Mouse (Mus musculus): Measurements from ENCODE around the gene Myl9.

DNA sequence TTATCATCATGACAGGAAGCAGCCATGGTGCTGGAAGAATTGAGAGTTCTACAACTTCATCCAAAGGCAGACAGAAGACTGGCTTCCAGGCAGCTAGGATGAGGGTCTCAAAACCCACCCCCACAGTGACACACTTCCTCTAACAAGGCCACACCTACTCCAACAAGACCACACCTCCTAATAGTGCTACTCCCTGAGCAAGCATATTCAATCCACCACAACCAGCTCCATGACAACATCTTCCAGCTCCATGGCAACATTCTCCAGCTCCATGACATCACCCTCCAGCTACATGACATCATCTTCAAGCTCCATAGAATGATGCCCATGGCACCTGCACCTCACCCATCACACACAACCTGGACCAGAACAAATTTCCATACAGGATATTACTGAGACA lies 1.8 kb upstream of the Myl9 start:
- no peak for TF ChIP-seq TCF12 (IDR thresholded peaks at IDR 0.05; ENCODE audit: insufficient read depth, poor library complexity, severe bottlenecking)
- no peak for TF ChIP-seq CEBPB (IDR thresholded peaks at IDR 0.05; ENCODE audit: insufficient read depth, poor library complexity, severe bottlenecking)
- no peak for TF ChIP-seq POLR2AphosphoS2 (IDR thresholded peaks at IDR 0.05; ENCODE audit: insufficient read length, low read depth)
- TF ChIP-seq POLR2A (IDR thresholded peaks at IDR 0.05; ENCODE audit: insufficient read length, low read depth), result no peak
- TF ChIP-seq TCF3 (IDR thresholded peaks at IDR 0.05; ENCODE audit: insufficient read length, low read depth), result no peak
- no peak for TF ChIP-seq MAX (IDR thresholded peaks at IDR 0.05; ENCODE audit: low read depth)
- no peak for TF ChIP-seq E2F4 (IDR thresholded peaks at IDR 0.05; ENCODE audit: insufficient read depth)
- TF ChIP-seq MYOG (IDR thresholded peaks at IDR 0.05; ENCODE audit: control insufficient read depth in 1 of 3, insufficient read depth in 1 of 3, insufficient read length in 2 of 3, low read depth in 2 of 3), result no peak
